11 mouse cellular contexts compared by ENCODE assay signal in genomic region chr10:83819950-83820275, GRCm38 (mm10).
DNase-seq lines count a peak whose midpoint lies in the region; ATAC-seq and TF ChIP-seq lines count a peak whose summit lies in the region.
"Had no signal": no experiment of that assay in that cellular context is flagged by ENCODE, and none has a peak within 500 bp of the region (broad histone marks: within the 10 kb centered on the region; RNA-seq: fewer than 3 reads in every experiment).

No protein-coding gene starts in this region.

- no peaks in the 10 kb centered on the region for H3K36me3 ChIP-seq in forebrain, embryonic 12.5 days (replicated peaks)
- H3K36me3 ChIP-seq in hindbrain, embryonic 12.5 days = no peaks in the 10 kb centered on the region
- H3K36me3 ChIP-seq in midbrain, embryonic 16.5 days (ENCODE audit: control insufficient read depth, insufficient read depth, low read length) = no peaks in the 10 kb centered on the region
- H3K36me3 ChIP-seq: G1E; limb, embryonic 13.5 days had no signal

- WGBS in forebrain, embryonic 12.5 days = 64% methylated on average over 8 of the region's 8 CpGs
- WGBS in hindbrain, embryonic 12.5 days = 74% methylated on average over 8 of the region's 8 CpGs
- WGBS in midbrain, embryonic 16.5 days = 61% methylated on average over 8 of the region's 8 CpGs

- peak; percentile 63 for ATAC-seq in forebrain, embryonic 12.5 days (ENCODE audit: low FRiP score)
- peak; percentile 48; the same call in 1 of the 2 replicates for ATAC-seq in hindbrain, embryonic 12.5 days (ENCODE audit: low FRiP score)
- ATAC-seq in midbrain, embryonic 16.5 days = peak; percentile 54; the same call in 1 of the 2 replicates
- no peak for ATAC-seq in megakaryocyte progenitor cell, adult 5-6 weeks (replicated peaks; ENCODE audit: poor library complexity)
- ATAC-seq: liver, postnatal 0 days had no signal

- no peak for TF ChIP-seq CTCF in layer of hippocampus, adult 2 months (conservative IDR thresholded peaks at IDR 0.05)

- peaks cover 13% of the 10 kb centered on the region for H3K4me1 ChIP-seq in forebrain, embryonic 12.5 days
- peaks cover 8% of the 10 kb centered on the region for H3K4me1 ChIP-seq in hindbrain, embryonic 12.5 days
- 0 out of 2 replicates have a peak, but pooled peaks cover 4% of the 10 kb centered on the region for H3K4me1 ChIP-seq in midbrain, embryonic 16.5 days (ENCODE audit: control insufficient read depth, insufficient read depth, low read length)
- H3K4me1 ChIP-seq: limb, embryonic 13.5 days had no signal

- H3K4me2 ChIP-seq in forebrain, embryonic 12.5 days = peak overlapping the region; percentile 40; the same call in 1 of the 2 replicates
- H3K4me2 ChIP-seq in hindbrain, embryonic 12.5 days (replicated peaks) = 0 out of 2 replicates have a peak overlapping the region, but pooled peaks have one; percentile 36
- peak overlapping the region; percentile 33 for H3K4me2 ChIP-seq in midbrain, embryonic 16.5 days (ENCODE audit: low read length)

- no peak for DNase-seq in layer of hippocampus, adult 2 months (ENCODE audit: low spot score in 2 of 2)
- DNase-seq in layer of hippocampus, adult 8-10 months (ENCODE audit: low spot score in 2 of 2) = no peak
- no peak for DNase-seq in right cerebral cortex, adult 2 months (ENCODE audit: low spot score in 2 of 2)

- H3K4me3 ChIP-seq in layer of hippocampus, adult 2 months = peak overlapping the region; percentile 1; the same call in 1 of the 2 replicates
- no peak overlapping the region for H3K4me3 ChIP-seq in forebrain, embryonic 12.5 days (replicated peaks)
- no peak overlapping the region for H3K4me3 ChIP-seq in hindbrain, embryonic 12.5 days
- H3K4me3 ChIP-seq in midbrain, embryonic 16.5 days (ENCODE audit: low read depth, low read length) = no peak overlapping the region
- H3K4me3 ChIP-seq: limb, embryonic 13.5 days had no signal

- H3K9ac ChIP-seq in forebrain, embryonic 12.5 days = no peak overlapping the region
- no peak overlapping the region for H3K9ac ChIP-seq in hindbrain, embryonic 12.5 days
- H3K9ac ChIP-seq in midbrain, embryonic 16.5 days (ENCODE audit: low read depth, low read length) = no peak overlapping the region
- H3K9ac ChIP-seq: limb, embryonic 13.5 days; liver, postnatal 0 days had no signal

- no peak overlapping the region for H3K27ac ChIP-seq in layer of hippocampus, adult 2 months
- H3K27ac ChIP-seq in forebrain, embryonic 12.5 days = no peak overlapping the region
- no peak overlapping the region for H3K27ac ChIP-seq in hindbrain, embryonic 12.5 days
- H3K27ac ChIP-seq in midbrain, embryonic 16.5 days (ENCODE audit: low read length) = no peak overlapping the region
- H3K27ac ChIP-seq: limb, embryonic 13.5 days; stomach, postnatal 0 days had no signal

- no peaks in the 10 kb centered on the region for H3K9me3 ChIP-seq in forebrain, embryonic 12.5 days
- no peaks in the 10 kb centered on the region for H3K9me3 ChIP-seq in hindbrain, embryonic 12.5 days (replicated peaks)
- H3K9me3 ChIP-seq in midbrain, embryonic 16.5 days (replicated peaks; ENCODE audit: control insufficient read depth, low read length, poor library complexity, severe bottlenecking) = no peaks in the 10 kb centered on the region
- H3K9me3 ChIP-seq: limb, embryonic 13.5 days had no signal

- H3K27me3 ChIP-seq in forebrain, embryonic 12.5 days = 0 out of 2 replicates have a peak, but pooled peaks cover 3% of the 10 kb centered on the region
- H3K27me3 ChIP-seq in hindbrain, embryonic 12.5 days = no peaks in the 10 kb centered on the region
- no peaks in the 10 kb centered on the region; the same call in 1 of the 2 replicates for H3K27me3 ChIP-seq in midbrain, embryonic 16.5 days (ENCODE audit: control insufficient read depth, insufficient read depth, low read depth, low read length)
- H3K27me3 ChIP-seq: limb, embryonic 13.5 days had no signal
